Comparison of ENCODE assay signal across 20 mouse cellular contexts in the genomic region with DNA sequence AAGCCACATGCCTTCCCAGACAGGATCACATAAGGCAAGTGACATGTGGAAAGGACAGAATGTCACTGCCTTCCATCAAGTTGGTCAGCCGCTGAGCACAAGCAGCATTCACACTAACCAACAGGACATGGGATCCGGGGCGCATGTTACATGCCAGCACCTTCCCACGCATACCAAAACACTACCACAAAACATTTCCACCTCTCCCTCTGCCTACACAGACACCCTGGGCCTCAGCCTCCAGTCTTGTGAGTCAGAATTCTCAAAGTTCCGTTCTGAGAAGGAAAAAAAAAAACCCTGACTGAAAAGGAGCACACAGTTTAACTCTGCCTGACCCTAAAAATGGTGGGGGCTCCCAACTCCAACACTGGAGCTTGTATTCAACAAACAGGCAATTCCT.
A peak's percentile ranks its signal among the peaks of the same experiment; 100 is the strongest.
DNase-seq lines count a peak whose midpoint lies in the region; ATAC-seq and TF ChIP-seq lines count a peak whose summit lies in the region.
"Had no signal": no experiment of that assay in that cellular context is flagged by ENCODE, and none has a peak within 500 bp of the region (broad histone marks: within the 10 kb centered on the region; RNA-seq: fewer than 3 reads in every experiment).

No protein-coding gene starts in this region.

- H3K36me3 ChIP-seq in heart, embryonic 12.5 days, result peaks cover 27% of the 10 kb centered on the region
- H3K36me3 ChIP-seq in limb, embryonic 14.5 days (ENCODE audit: control insufficient read depth, insufficient read depth, low read length), result peaks cover 70% of the 10 kb centered on the region

- peaks cover 23% of the 10 kb centered on the region for H3K4me1 ChIP-seq in heart, embryonic 12.5 days (replicated peaks)
- H3K4me1 ChIP-seq in limb, embryonic 14.5 days (ENCODE audit: control insufficient read depth, insufficient read depth, low read length), result peaks cover 31% of the 10 kb centered on the region

- no peak for DNase-seq in heart, postnatal 4 days
- peak; percentile 6 to 27 for DNase-seq in left cerebral cortex, postnatal 14 days (ENCODE audit: low spot score in 2 of 2)
- no peak for DNase-seq in left cerebral cortex, adult 9 months (ENCODE audit: low spot score in 2 of 2)
- DNase-seq in NIH3T3 (ENCODE audit: low read depth), result peak; percentile 50
- no peak for DNase-seq in limb, embryonic 14.5 days (ENCODE audit: low spot score)
- DNase-seq in cerebellum, adult 11-12 months, result no peak
- DNase-seq in spleen, adult 12 weeks (ENCODE audit: low spot score), result no peak
- DNase-seq: adrenal gland, postnatal 36 days; B cell, adult 2 months; cerebellum, adult 9-10 months; gastrocnemius, postnatal 14 days; lung, postnatal 14 days; spleen, adult 18-20 months; thymus, postnatal 25 days had no signal

- H3K9me3 ChIP-seq in heart, embryonic 12.5 days (replicated peaks), result no peaks in the 10 kb centered on the region
- H3K9me3 ChIP-seq in limb, embryonic 14.5 days (ENCODE audit: control insufficient read depth, low read length), result no peaks in the 10 kb centered on the region
- H3K9me3 ChIP-seq: liver, embryonic 12.5 days had no signal

- H3K4me3 ChIP-seq in heart, embryonic 12.5 days, result no peak overlapping the region
- no peak overlapping the region for H3K4me3 ChIP-seq in limb, embryonic 14.5 days (replicated peaks; ENCODE audit: low read length)
- H3K4me3 ChIP-seq: liver, embryonic 12.5 days had no signal

- no peak overlapping the region for H3K4me2 ChIP-seq in heart, embryonic 12.5 days
- H3K4me2 ChIP-seq in limb, embryonic 14.5 days (replicated peaks; ENCODE audit: low read depth, low read length, severe bottlenecking), result no peak overlapping the region
- H3K4me2 ChIP-seq: liver, embryonic 12.5 days had no signal

- intact Hi-C loops in left cerebral cortex, postnatal 14 days (cut with DNase I), result no loop called here

- WGBS in heart, embryonic 12.5 days, result 58% methylated on average over 5 of the region's 5 CpGs
- 73% methylated on average over 5 of the region's 5 CpGs for WGBS in limb, embryonic 14.5 days

- H3K27me3 ChIP-seq in heart, embryonic 12.5 days (replicated peaks), result no peaks in the 10 kb centered on the region
- H3K27me3 ChIP-seq in limb, embryonic 14.5 days (ENCODE audit: control insufficient read depth, insufficient read depth, low read length), result no peaks in the 10 kb centered on the region
- H3K27me3 ChIP-seq: liver, embryonic 12.5 days; Patski had no signal

- TF ChIP-seq POLR2A in limb, embryonic 14.5 days (IDR thresholded peaks at IDR 0.05; ENCODE audit: borderline replicate concordance, extremely low read depth, insufficient read depth, insufficient read length), result no peak

- no peak for ATAC-seq in heart, embryonic 12.5 days (ENCODE audit: insufficient number of reproducible peaks, low FRiP score)
- ATAC-seq in limb, embryonic 14.5 days (ENCODE audit: low FRiP score, low read depth), result no peak
- ATAC-seq: activated CD4-positive, CD25-positive, alpha-beta regulatory T cell, adult 4 months; hindbrain, postnatal 0 days; liver, embryonic 12.5 days; midbrain, embryonic 16.5 days; Patski had no signal

- H3K27ac ChIP-seq in heart, embryonic 12.5 days (ENCODE audit: poor library complexity, severe bottlenecking), result 0 out of 2 replicates have a peak overlapping the region, but pooled peaks have one; percentile 11
- H3K27ac ChIP-seq in limb, embryonic 14.5 days (replicated peaks; ENCODE audit: low read depth, low read length), result peak overlapping the region; percentile 48; the same call in 1 of the 2 replicates
- H3K27ac ChIP-seq: hindbrain, postnatal 0 days; liver, embryonic 12.5 days had no signal

- H3K9ac ChIP-seq in heart, embryonic 12.5 days, result no peak overlapping the region
- H3K9ac ChIP-seq in limb, embryonic 14.5 days (ENCODE audit: low read depth, low read length, severe bottlenecking), result no peak overlapping the region
- H3K9ac ChIP-seq: liver, embryonic 12.5 days had no signal

Comparison
In these comparisons a context has a peak if more than half of its experiments do, and no peak if none do; other contexts are left out.
1. DNase-seq: peak in left cerebral cortex, postnatal 14 days (2 of 2) and NIH3T3 (single experiment); none in heart, postnatal 4 days (single experiment), left cerebral cortex, adult 9 months (0 of 2), limb, embryonic 14.5 days (single experiment), cerebellum, adult 11-12 months (single experiment) and spleen, adult 12 weeks (single experiment).